Mouse (Mus musculus) cerebellum, postnatal 14 days (tissue): Measurements from ENCODE around the gene Aplp1.

Experiments
- DNase-seq, 2 experiments: peaks; one replicate each; pipeline ENCODE4 v3.0.0; 2021; ENCODE audit warnings: mixed read lengths in 2 of 2

Aplp1 gene

GRCm38 (mm10) chr7:30408639-30409038 lies 36.7 kb downstream of the Aplp1 start:
- no peak for DNase-seq

- DNase-seq, result no peak
Observed at GRCm38 (mm10) chr7:30402343-30402742, 43.0 kb downstream of the Aplp1 start.

DNA sequence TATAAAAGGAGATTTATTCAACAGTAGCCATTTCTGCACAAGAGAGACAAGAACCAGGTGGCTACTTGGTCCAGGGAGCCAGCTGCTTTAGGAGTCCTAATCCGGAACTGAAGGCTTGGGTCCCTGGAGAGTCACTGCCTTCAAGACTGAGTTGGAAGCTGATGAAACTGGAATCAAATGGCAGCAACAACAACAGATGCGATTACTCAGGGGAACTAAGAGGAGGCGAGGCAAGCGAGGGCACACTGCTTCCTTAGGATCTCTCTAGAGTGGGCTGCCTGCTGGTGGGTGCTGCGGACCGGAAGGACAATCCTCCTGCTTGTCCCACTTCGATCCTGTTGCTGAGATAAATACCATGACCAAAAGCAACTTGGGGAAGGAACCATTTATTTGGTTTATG lies 45.7 kb downstream of the Aplp1 start:
- no peak for DNase-seq

- no peak for DNase-seq
Observed at GRCm38 (mm10) chr7:30394871-30395270, 50.5 kb downstream of the Aplp1 start.

GRCm38 (mm10) chr7:30394379-30394778 lies 51.0 kb downstream of the Aplp1 start:
- no peak for DNase-seq

DNA sequence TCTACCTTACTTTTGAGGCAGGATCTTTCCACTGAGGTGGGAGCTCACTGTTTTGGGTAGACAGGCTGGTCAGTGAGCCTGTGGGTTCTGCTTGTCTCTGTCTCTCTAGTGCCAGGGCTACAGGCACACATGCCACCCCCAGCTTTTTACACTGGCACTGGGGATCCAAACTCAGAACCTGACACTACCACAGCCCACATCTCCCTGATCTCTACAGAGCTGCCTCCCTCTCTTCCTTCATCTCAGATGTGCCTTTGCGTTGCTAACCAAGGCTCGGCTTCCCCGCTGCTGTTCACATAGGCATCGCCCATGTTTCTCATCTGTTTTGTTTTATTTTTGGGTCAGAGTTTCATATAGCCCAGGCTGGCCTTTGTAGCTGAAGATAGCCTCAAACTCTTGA lies 51.7 kb downstream of the Aplp1 start:
- no peak for DNase-seq

- DNase-seq, result no peak
Observed at GRCm38 (mm10) chr7:30392746-30393520, 52.4 kb downstream of the Aplp1 start.
